Mouse (Mus musculus): ENCODE measurements around the gene Olfr745. TPM values are rescaled to one million over a fixed set of nuclear protein-coding genes. Genes with fewer than 3 reads are reported as not detected.

Olfr745 gene
- not detected in 2 replicates for polyA plus RNA-seq (2012; rRNA removed)
- not detected in 2 replicates for polyA plus RNA-seq (2014; fragmentation: Nextera tagmentation; extraction: Ambion mirVana)

DNA sequence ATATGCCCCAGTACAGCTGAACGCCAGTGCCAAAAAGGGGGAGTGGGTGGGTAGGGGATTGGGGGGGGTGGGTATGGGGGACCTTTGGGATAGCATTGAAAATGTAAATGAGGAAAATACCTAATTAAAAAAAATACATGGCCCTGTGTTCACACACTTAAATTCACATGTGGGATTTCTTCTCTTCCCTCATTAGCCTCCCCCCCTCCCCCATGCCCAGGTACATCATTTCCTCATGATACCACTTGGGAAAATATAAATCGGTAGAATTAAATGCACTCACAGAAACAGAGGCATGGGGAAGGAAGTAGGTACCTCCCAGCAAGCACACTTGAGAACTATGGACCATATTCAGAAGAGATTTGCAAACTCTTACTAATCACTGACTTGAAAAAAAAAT lies at the start of gene Olfr745:
Olfr745 (plus strand) TSS at position 301 of the 400 bp plus-strand sequence.
- TF ChIP-seq POLR2A (IDR thresholded peaks at IDR 0.05; ENCODE audit: borderline replicate concordance, extremely low read depth, insufficient read depth, insufficient read length) = no peak
- Histone ChIP-seq H3K9ac (ENCODE audit: low read depth, low read length, severe bottlenecking) (no peak within 1 kb of the TSS), H3K4me1 (ENCODE audit: control insufficient read depth, insufficient read depth, low read length) (no peaks in the 10 kb centered on the region), H3K4me2 (replicated peaks; ENCODE audit: low read depth, low read length, severe bottlenecking) (no peak within 1 kb of the TSS), H3K27ac (replicated peaks; ENCODE audit: low read depth, low read length) (no peak within 1 kb of the TSS), H3K36me3 (ENCODE audit: control insufficient read depth, insufficient read depth, low read length) (no peaks in the 10 kb centered on the region), H3K4me3 (replicated peaks; ENCODE audit: low read length) (no peak within 1 kb of the TSS), H3K9me3 (ENCODE audit: control insufficient read depth, low read length) (no peaks in the 10 kb centered on the region), H3K27me3 (ENCODE audit: control insufficient read depth, insufficient read depth, low read length) (no peaks in the 10 kb centered on the region)
- DNase-seq (ENCODE audit: low spot score) = no peak
- no peak for ATAC-seq (ENCODE audit: low FRiP score, low read depth)
- WGBS = 76% methylated on average over 2 of the region's 2 CpGs

DNA sequence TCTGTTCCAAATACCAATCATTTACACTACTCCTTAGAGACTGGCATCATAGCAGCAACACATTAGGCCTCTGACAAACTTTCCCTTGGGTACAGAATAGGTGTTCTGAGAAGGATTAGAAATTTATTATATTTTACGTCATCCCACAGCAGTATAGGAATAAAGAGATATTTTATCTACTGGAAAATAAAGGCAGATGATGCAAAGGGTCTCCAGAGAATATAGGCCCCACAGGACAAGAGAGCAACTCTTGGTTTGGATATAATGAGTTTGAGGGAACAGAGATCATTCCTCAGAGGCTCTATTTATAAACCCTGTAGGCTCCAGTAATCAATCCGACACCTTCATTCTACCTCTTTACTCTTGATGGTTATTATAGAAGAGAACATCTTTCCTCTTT lies 24.6 kb upstream of the Olfr745 start, which contains the start of gene Olfr744:
Olfr744 (plus strand) TSS at position 301 of the 400 bp plus-strand sequence.
- no peak within 1 kb of the TSS for H3K4me2 ChIP-seq (replicated peaks; ENCODE audit: low read depth, low read length, severe bottlenecking)
- H3K4me1 ChIP-seq (ENCODE audit: control insufficient read depth, insufficient read depth, low read length) = no peaks in the 10 kb centered on the region
- no peaks in the 10 kb centered on the region; the same call in 1 of the 2 replicates for H3K9me3 ChIP-seq (ENCODE audit: control insufficient read depth, low read length)
- no peaks in the 10 kb centered on the region for H3K27me3 ChIP-seq (ENCODE audit: control insufficient read depth, insufficient read depth, low read length)
- H3K9ac ChIP-seq (ENCODE audit: low read depth, low read length, severe bottlenecking) = no peak within 1 kb of the TSS
- TF ChIP-seq POLR2A (IDR thresholded peaks at IDR 0.05; ENCODE audit: borderline replicate concordance, extremely low read depth, insufficient read depth, insufficient read length) = no peak
- no peak within 1 kb of the TSS for H3K4me3 ChIP-seq (replicated peaks; ENCODE audit: low read length)
- 89% methylated on average over 2 of the region's 2 CpGs for WGBS
- no peaks in the 10 kb centered on the region for H3K36me3 ChIP-seq (ENCODE audit: control insufficient read depth, insufficient read depth, low read length)
- no peak within 1 kb of the TSS for H3K27ac ChIP-seq (replicated peaks; ENCODE audit: low read depth, low read length)
- DNase-seq (ENCODE audit: low spot score) (no peak), ATAC-seq (ENCODE audit: low FRiP score, low read depth) (no peak)

DNA sequence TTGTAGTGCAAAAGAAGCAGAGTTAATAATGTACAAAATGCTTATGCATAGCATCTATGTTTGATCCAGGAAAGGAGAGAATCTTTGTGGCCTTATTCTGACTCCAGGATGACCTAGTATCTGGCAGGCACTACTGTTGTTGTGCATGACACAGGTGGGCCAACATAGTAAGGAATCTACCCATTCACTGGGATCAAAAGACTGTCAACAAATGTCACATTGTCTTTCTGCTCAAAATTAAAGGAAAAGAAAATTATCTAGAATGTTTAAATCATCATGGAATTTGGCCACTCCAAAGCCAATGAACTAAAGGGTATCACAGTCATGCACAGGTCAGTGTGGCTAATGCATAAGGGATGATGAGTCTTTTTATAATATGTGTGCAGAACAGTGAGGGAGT lies 7.6 kb downstream of the Olfr745 start, which contains the start of gene Olfr746:
Olfr746 (plus strand) TSS at position 301 of the 400 bp plus-strand sequence.
- DNase-seq (ENCODE audit: low spot score) (no peak), ATAC-seq (ENCODE audit: low FRiP score, low read depth) (no peak)
- Histone ChIP-seq H3K9me3 (ENCODE audit: control insufficient read depth, low read length) (no peaks in the 10 kb centered on the region), H3K4me3 (replicated peaks; ENCODE audit: low read length) (no peak within 1 kb of the TSS), H3K27me3 (ENCODE audit: control insufficient read depth, insufficient read depth, low read length) (no peaks in the 10 kb centered on the region), H3K4me1 (ENCODE audit: control insufficient read depth, insufficient read depth, low read length) (no peaks in the 10 kb centered on the region), H3K36me3 (ENCODE audit: control insufficient read depth, insufficient read depth, low read length) (no peaks in the 10 kb centered on the region), H3K9ac (ENCODE audit: low read depth, low read length, severe bottlenecking) (no peak within 1 kb of the TSS), H3K27ac (replicated peaks; ENCODE audit: low read depth, low read length) (no peak within 1 kb of the TSS), H3K4me2 (replicated peaks; ENCODE audit: low read depth, low read length, severe bottlenecking) (no peak within 1 kb of the TSS)
- TF ChIP-seq POLR2A (IDR thresholded peaks at IDR 0.05; ENCODE audit: borderline replicate concordance, extremely low read depth, insufficient read depth, insufficient read length) = no peak

DNA sequence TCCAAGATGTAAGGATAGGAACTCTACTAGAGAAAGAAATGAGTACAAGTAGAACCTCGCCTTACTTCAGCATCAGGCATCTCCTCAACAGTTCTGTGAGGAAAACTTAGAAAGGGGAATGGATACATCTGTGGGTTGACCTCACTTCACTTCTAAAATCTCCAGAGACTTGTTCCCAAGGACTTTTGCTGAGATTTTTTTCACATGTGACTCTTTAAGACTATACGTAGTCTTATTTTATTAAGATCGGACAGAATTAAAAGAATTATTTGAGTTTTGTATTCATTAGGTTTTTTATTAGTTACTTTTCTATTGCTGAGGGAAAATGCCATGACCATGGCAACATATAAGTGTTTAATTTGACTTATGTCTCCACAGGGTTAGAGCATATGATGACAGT lies 53.9 kb downstream of the Olfr745 start, which contains the start of gene Olfr747:
Olfr747 (minus strand) TSS at position 101 of the 400 bp plus-strand sequence.
- ATAC-seq (ENCODE audit: low FRiP score, low read depth) = no peak
- WGBS = 82% methylated on average over 3 of the region's 3 CpGs
- no peak for DNase-seq (ENCODE audit: low spot score)
- H3K4me2 ChIP-seq (replicated peaks; ENCODE audit: low read depth, low read length, severe bottlenecking) = no peak within 1 kb of the TSS
- no peak within 1 kb of the TSS for H3K9ac ChIP-seq (ENCODE audit: low read depth, low read length, severe bottlenecking)
- H3K36me3 ChIP-seq (ENCODE audit: control insufficient read depth, insufficient read depth, low read length) = no peaks in the 10 kb centered on the region
- no peak for TF ChIP-seq POLR2A (IDR thresholded peaks at IDR 0.05; ENCODE audit: borderline replicate concordance, extremely low read depth, insufficient read depth, insufficient read length)
- no peak within 1 kb of the TSS for H3K4me3 ChIP-seq (replicated peaks; ENCODE audit: low read length)
- no peaks in the 10 kb centered on the region for H3K9me3 ChIP-seq (ENCODE audit: control insufficient read depth, low read length)
- H3K27me3 ChIP-seq (ENCODE audit: control insufficient read depth, insufficient read depth, low read length) = no peaks in the 10 kb centered on the region
- H3K4me1 ChIP-seq (ENCODE audit: control insufficient read depth, insufficient read depth, low read length) = no peaks in the 10 kb centered on the region
- no peak within 1 kb of the TSS for H3K27ac ChIP-seq (replicated peaks; ENCODE audit: low read depth, low read length)

Other genes with a start within 250 kb of the Olfr745 start
- gene Olfr738, start 231.8 kb upstream of the Olfr745 start, polyA plus RNA-seq (2012; rRNA removed) = not detected in 2 replicates
- gene Olfr738, start 231.8 kb upstream of the Olfr745 start, polyA plus RNA-seq (2014; fragmentation: Nextera tagmentation; extraction: Ambion mirVana) = not detected in 2 replicates
- gene Olfr739, start 220.8 kb upstream of the Olfr745 start, polyA plus RNA-seq (2012; rRNA removed) = not detected in 2 replicates
- gene Olfr739, start 220.8 kb upstream of the Olfr745 start, polyA plus RNA-seq (2014; fragmentation: Nextera tagmentation; extraction: Ambion mirVana) = not detected in 2 replicates
- gene Olfr740, start 193.8 kb upstream of the Olfr745 start, polyA plus RNA-seq (2012; rRNA removed) = not detected in 2 replicates
- gene Olfr740, start 193.8 kb upstream of the Olfr745 start, polyA plus RNA-seq (2014; fragmentation: Nextera tagmentation; extraction: Ambion mirVana) = not detected in 2 replicates
- not detected in 2 replicates for gene Olfr741, start 166.7 kb upstream of the Olfr745 start, polyA plus RNA-seq (2012; rRNA removed)
- gene Olfr741, start 166.7 kb upstream of the Olfr745 start, polyA plus RNA-seq (2014; fragmentation: Nextera tagmentation; extraction: Ambion mirVana) = not detected in 2 replicates
- not detected in 2 replicates for gene Olfr742, start 135.8 kb upstream of the Olfr745 start, polyA plus RNA-seq (2012; rRNA removed)
- gene Olfr742, start 135.8 kb upstream of the Olfr745 start, polyA plus RNA-seq (2014; fragmentation: Nextera tagmentation; extraction: Ambion mirVana) = not detected in 2 replicates
- not detected in 2 replicates for gene Olfr743, start 117.5 kb upstream of the Olfr745 start, polyA plus RNA-seq (2012; rRNA removed)
- not detected in 2 replicates for gene Olfr743, start 117.5 kb upstream of the Olfr745 start, polyA plus RNA-seq (2014; fragmentation: Nextera tagmentation; extraction: Ambion mirVana)
- not detected in 2 replicates for gene Olfr744, start 24.5 kb upstream of the Olfr745 start, polyA plus RNA-seq (2012; rRNA removed)
- gene Olfr744, start 24.5 kb upstream of the Olfr745 start, polyA plus RNA-seq (2014; fragmentation: Nextera tagmentation; extraction: Ambion mirVana) = not detected in 2 replicates
- not detected in 2 replicates for gene Olfr746, start 7.7 kb downstream of the Olfr745 start, polyA plus RNA-seq (2012; rRNA removed)
- gene Olfr746, start 7.7 kb downstream of the Olfr745 start, polyA plus RNA-seq (2014; fragmentation: Nextera tagmentation; extraction: Ambion mirVana) = not detected in 2 replicates
- not detected in 2 replicates for gene Olfr747, start 53.8 kb downstream of the Olfr745 start, polyA plus RNA-seq (2012; rRNA removed)
- not detected in 2 replicates for gene Olfr747, start 53.8 kb downstream of the Olfr745 start, polyA plus RNA-seq (2014; fragmentation: Nextera tagmentation; extraction: Ambion mirVana)
- not detected in 2 replicates for gene Olfr748, start 68.0 kb downstream of the Olfr745 start, polyA plus RNA-seq (2012; rRNA removed)
- not detected in 2 replicates for gene Olfr748, start 68.0 kb downstream of the Olfr745 start, polyA plus RNA-seq (2014; fragmentation: Nextera tagmentation; extraction: Ambion mirVana)
- gene Olfr749, start 105.7 kb downstream of the Olfr745 start, polyA plus RNA-seq (2012; rRNA removed) = not detected in 2 replicates
- not detected in 2 replicates for gene Olfr749, start 105.7 kb downstream of the Olfr745 start, polyA plus RNA-seq (2014; fragmentation: Nextera tagmentation; extraction: Ambion mirVana)
- gene Ttc5, start 146.1 kb downstream of the Olfr745 start, polyA plus RNA-seq (2012; rRNA removed) = 75.6 and 77.4 TPM in 2 replicates
- 63.2 and 67.6 TPM in 2 replicates for gene Ttc5, start 146.1 kb downstream of the Olfr745 start, polyA plus RNA-seq (2014; fragmentation: Nextera tagmentation; extraction: Ambion mirVana)
- gene Ccnb1ip1, start 168.3 kb downstream of the Olfr745 start, polyA plus RNA-seq (2012; rRNA removed) = not detected in 2 replicates
- not detected in 2 replicates for gene Ccnb1ip1, start 168.3 kb downstream of the Olfr745 start, polyA plus RNA-seq (2014; fragmentation: Nextera tagmentation; extraction: Ambion mirVana)
- gene Parp2, start 168.5 kb downstream of the Olfr745 start, polyA plus RNA-seq (2012; rRNA removed) = 65.4 and 86.6 TPM in 2 replicates
- 54.0 and 57.8 TPM in 2 replicates for gene Parp2, start 168.5 kb downstream of the Olfr745 start, polyA plus RNA-seq (2014; fragmentation: Nextera tagmentation; extraction: Ambion mirVana)
- gene Tep1, start 231.2 kb downstream of the Olfr745 start, polyA plus RNA-seq (2012; rRNA removed) = 9.5 and 13.0 TPM in 2 replicates
- 8.3 and 10.5 TPM in 2 replicates for gene Tep1, start 231.2 kb downstream of the Olfr745 start, polyA plus RNA-seq (2014; fragmentation: Nextera tagmentation; extraction: Ambion mirVana)